Mouse (Mus musculus) ES-Bruce4 (cell line): ENCODE results near the gene 2310034C09Rik. TPM values are rescaled to one million over a fixed set of nuclear protein-coding genes. Genes with fewer than 3 reads are reported as not detected.
A peak's percentile ranks its signal among the peaks of the same experiment; 100 is the strongest.
"Not testable (repeated sequence)": the region's sequence is repeated elsewhere in the genome, so short reads cannot be mapped to it uniquely, and the experiment has no call there.

ENCODE experiments used
- H3K27ac ChIP-seq: 2 replicates; pipeline ENCODE4 v1.5.1; 2012; ENCODE audit warnings: low read length, inconsistent platforms; ENCODE audit not compliant: insufficient read depth
- H3K27me3 ChIP-seq: 2 replicates; pipeline ENCODE4 v1.6.1; 2012; ENCODE audit warnings: mild to moderate bottlenecking, low read length, inconsistent platforms; ENCODE audit not compliant: control insufficient read depth, poor library complexity, insufficient read depth, severe bottlenecking
- H3K36me3 ChIP-seq: 2 replicates; pipeline ENCODE4 v1.6.1; 2012; ENCODE audit warnings: inconsistent platforms, mild to moderate bottlenecking, low read length, moderate library complexity; ENCODE audit not compliant: control insufficient read depth, poor library complexity, insufficient read depth, severe bottlenecking
- H3K4me1 ChIP-seq: one replicate; pipeline ENCODE4 v1.8.1; 2011; ENCODE audit warnings: low read length; ENCODE audit not compliant: control insufficient read depth, insufficient read depth
- H3K4me3 ChIP-seq: 2 replicates; pipeline ENCODE4 v1.5.1; 2011; ENCODE audit warnings: low read depth, mild to moderate bottlenecking, low read length
- H3K9ac ChIP-seq: 2 replicates; pipeline ENCODE4 v1.6.1; 2012; ENCODE audit warnings: low read depth, mild to moderate bottlenecking, inconsistent platforms; ENCODE audit not compliant: poor library complexity, severe bottlenecking
- H3K9me3 ChIP-seq: replicated peaks from 2 replicates; pipeline ENCODE4 v1.6.1; 2012; ENCODE audit warnings: mild to moderate bottlenecking, low read length, inconsistent platforms; ENCODE audit not compliant: control insufficient read depth, poor library complexity, insufficient read depth, severe bottlenecking
- CTCF ChIP-seq: IDR thresholded peaks from one replicate; pipeline ENCODE4 v1.8.1; 2011; ENCODE audit warnings: low read depth, low read length
- EP300 ChIP-seq: IDR thresholded peaks from 2 replicates; pipeline ENCODE4 v1.6.1; 2011; ENCODE audit warnings: low read depth, low read length; ENCODE audit not compliant: insufficient read depth
- POLR2A ChIP-seq: IDR thresholded peaks from one replicate; pipeline ENCODE4 v1.8.1; 2011; ENCODE audit warnings: low read length; ENCODE audit not compliant: insufficient read depth
- polyA plus RNA-seq: library from polyadenylated mRNA; stranded (reverse); fragments of >200 nt; gene quantifications from 2 replicates; pipeline ENCODE4 v1.2.4, GENCODE M21; 2011; ENCODE audit warnings: low read depth; ENCODE audit not compliant: missing spikeins, insufficient read depth, insufficient read length

2310034C09Rik gene
- polyA plus RNA-seq: not detected in 2 replicates

DNA sequence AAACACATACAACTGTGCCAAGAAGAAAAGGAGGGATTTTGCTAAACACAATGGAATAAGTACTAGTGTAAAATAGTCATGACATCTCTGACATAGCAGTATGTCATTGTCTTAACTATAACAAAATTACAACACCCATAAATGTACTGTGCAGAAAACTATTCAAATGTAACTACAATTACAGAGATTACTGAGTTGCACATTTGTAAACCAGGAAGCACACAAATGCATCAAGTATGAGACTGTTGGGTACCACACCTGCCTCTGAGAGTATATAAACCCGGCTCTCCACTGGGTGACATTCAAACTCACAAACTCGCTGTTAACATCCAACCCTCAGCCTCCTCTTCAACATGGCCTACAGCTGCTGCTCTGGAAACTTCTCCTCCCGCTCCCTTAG, at the start of gene 2310034C09Rik:
TSS of gene 2310034C09Rik (plus strand) at position 301 of the 400 bp plus-strand sequence.
- H3K9me3 ChIP-seq, H3K9ac ChIP-seq, H3K36me3 ChIP-seq, H3K27ac ChIP-seq, H3K4me3 ChIP-seq, H3K27me3 ChIP-seq, H3K4me1 ChIP-seq: not testable (repeated sequence)

DNA sequence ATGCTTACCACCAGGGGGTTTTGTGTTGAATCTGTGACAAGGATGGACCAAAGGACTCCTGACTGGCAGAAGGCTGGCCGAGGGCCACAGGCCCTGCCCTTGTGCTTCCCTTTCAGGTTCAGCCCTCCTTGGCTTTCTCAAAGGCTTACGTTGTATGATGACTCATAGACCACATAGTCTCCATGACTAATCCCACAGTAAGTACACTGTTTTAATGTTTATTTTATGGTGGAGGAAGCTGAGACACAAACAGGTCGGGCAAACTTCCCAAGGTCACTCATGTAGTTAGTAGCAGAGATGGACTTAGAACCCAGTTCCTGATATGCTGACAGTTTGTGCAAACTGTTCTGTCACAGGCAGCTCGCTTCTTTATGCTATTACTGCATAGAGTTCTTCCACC, 47.9 kb upstream of the 2310034C09Rik start:
- H3K4me1 ChIP-seq: no peaks in the 10 kb centered on the region
- H3K27ac ChIP-seq: no peak overlapping the region
- H3K4me3 ChIP-seq: no peak overlapping the region
- TF ChIP-seq EP300: no peak
- no peaks in the 10 kb centered on the region for H3K9me3 ChIP-seq
- H3K27me3 ChIP-seq: no peaks in the 10 kb centered on the region
- H3K9ac ChIP-seq: no peak overlapping the region
- no peaks in the 10 kb centered on the region for H3K36me3 ChIP-seq

DNA sequence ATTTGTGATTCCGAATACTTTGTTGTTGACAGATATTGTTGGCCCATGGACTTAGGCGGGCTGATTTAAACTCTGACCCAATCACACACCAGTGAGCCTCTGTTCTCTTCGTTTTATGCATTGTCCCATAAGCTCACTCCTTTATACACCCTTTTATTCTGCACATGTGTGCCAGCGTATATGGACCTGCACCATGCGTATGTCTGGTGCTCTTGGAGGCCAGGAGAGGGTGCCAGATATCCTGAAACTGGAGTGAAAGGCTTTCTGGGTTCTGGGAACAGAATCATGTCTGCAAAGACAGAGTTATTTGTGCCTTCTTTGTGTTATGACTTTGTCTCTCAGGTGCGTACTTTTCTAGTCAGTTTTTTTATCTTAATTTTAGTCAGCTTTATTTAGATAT, 47.4 kb upstream of the 2310034C09Rik start:
- Histone ChIP-seq H3K9ac (no peak overlapping the region), H3K4me3 (no peak overlapping the region), H3K27ac (no peak overlapping the region), H3K27me3 (no peaks in the 10 kb centered on the region), H3K36me3 (no peaks in the 10 kb centered on the region), H3K9me3 (no peaks in the 10 kb centered on the region), H3K4me1 (no peaks in the 10 kb centered on the region)
- TF ChIP-seq EP300 (no peak), CTCF (peak; percentile 58)

DNA sequence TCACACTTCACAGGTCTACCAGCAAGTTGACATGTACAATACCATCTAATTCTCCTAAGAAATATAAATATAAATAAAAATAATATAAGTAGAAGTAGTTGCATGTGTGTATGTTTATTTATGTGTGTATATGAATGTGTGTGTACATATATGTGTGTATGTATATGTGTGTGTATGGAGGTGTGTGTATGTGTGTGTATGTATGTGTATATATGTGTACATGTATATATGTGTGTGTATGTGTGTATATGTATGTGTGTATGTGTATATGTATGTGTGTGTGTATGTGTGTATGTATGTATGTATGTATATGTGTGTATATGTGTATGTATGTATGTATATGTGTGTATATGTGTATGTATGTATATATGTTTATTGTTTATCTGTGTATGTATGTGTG, 42.1 kb upstream of the 2310034C09Rik start:
- peaks cover 2% of the 10 kb centered on the region; the same call in 1 of the 2 replicates for H3K27me3 ChIP-seq
- H3K36me3 ChIP-seq: no peaks in the 10 kb centered on the region
- H3K4me3 ChIP-seq: no peak overlapping the region
- no peak overlapping the region for H3K27ac ChIP-seq
- no peaks in the 10 kb centered on the region; the same call in none of the 2 replicates for H3K9me3 ChIP-seq
- TF ChIP-seq CTCF: no peak
- no peak for TF ChIP-seq EP300
- TF ChIP-seq POLR2A: no peak
- no peak overlapping the region for H3K9ac ChIP-seq
- no peaks in the 10 kb centered on the region for H3K4me1 ChIP-seq

DNA sequence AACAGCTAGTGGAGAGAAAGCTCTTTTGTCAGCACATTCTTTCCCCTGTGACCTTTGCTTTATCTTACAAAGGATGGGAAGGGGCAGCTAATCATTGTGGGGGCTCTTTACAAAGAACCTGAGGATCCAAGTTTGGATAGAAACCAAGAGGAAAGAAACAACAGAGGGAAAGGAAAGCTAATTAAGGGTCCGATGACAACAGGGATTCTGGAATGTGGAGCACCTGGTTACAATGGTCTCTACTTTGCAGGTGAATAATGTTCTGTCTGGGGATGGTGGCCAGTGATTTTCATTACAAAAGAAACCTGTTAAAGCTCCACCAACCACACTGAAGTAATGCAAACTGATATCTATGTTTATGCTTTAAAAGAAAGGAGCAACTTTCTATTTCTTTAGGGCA, 38.6 kb upstream of the 2310034C09Rik start:
- Histone ChIP-seq H3K4me1 (no peaks in the 10 kb centered on the region), H3K9me3 (no peaks in the 10 kb centered on the region; the same call in none of the 2 replicates), H3K9ac (no peak overlapping the region), H3K27ac (peak overlapping the region; percentile 70), H3K27me3 (peaks cover 2% of the 10 kb centered on the region; the same call in 1 of the 2 replicates), H3K4me3 (no peak overlapping the region), H3K36me3 (no peaks in the 10 kb centered on the region)
- TF ChIP-seq CTCF: no peak
- TF ChIP-seq POLR2A: no peak
- no peak for TF ChIP-seq EP300

DNA sequence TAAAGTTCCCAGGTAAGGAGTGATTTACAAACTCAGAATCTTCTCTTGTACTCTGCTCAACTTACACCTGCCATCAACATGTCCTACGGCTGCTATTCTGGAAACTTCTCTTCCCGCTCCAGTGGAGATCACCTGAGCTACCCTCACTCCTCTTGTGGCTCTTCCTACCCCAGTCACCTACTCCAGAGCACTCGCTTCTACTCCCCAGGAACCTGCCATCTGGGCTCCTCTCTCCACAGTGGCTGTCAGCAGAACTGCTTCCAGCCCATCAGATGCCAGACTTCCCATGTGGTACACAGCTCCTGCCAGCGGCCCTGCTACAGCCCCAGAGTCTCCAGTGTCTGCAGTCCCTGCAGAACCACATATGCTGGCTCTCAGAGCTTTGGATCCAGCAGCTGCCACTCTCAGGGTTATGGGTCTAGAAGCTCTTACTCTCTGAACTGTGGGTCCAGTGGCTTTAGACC, 29.8 kb upstream of the 2310034C09Rik start, which contains the start of gene Krtap13-1:
TSS of gene Krtap13-1 (plus strand) at position 51 of the 464 bp plus-strand sequence.
- Histone ChIP-seq H3K4me3 (no peak within 1 kb of the TSS), H3K9me3 (no peaks in the 10 kb centered on the region; the same call in 1 of the 2 replicates), H3K9ac (no peak within 1 kb of the TSS), H3K27ac (no peak within 1 kb of the TSS), H3K27me3 (no peaks in the 10 kb centered on the region), H3K36me3 (no peaks in the 10 kb centered on the region), H3K4me1 (no peaks in the 10 kb centered on the region)
- TF ChIP-seq CTCF (no peak), POLR2A (no peak), EP300 (no peak)
